Mouse (Mus musculus) bone marrow macrophage, adult 2 months (primary cell): Measurements from ENCODE around the gene Exosc5.

Experiments used
- CTCF ChIP-seq: IDR thresholded peaks from 2 replicates; pipeline ENCODE4 v1.5.1; 2012; ENCODE audit warnings: low read depth, mild to moderate bottlenecking, low read length, moderate library complexity
- POLR2A ChIP-seq: IDR thresholded peaks from 2 replicates; pipeline ENCODE4 v1.6.1; 2012; ENCODE audit warnings: mild to moderate bottlenecking, low read depth, low read length, borderline replicate concordance

DNA sequence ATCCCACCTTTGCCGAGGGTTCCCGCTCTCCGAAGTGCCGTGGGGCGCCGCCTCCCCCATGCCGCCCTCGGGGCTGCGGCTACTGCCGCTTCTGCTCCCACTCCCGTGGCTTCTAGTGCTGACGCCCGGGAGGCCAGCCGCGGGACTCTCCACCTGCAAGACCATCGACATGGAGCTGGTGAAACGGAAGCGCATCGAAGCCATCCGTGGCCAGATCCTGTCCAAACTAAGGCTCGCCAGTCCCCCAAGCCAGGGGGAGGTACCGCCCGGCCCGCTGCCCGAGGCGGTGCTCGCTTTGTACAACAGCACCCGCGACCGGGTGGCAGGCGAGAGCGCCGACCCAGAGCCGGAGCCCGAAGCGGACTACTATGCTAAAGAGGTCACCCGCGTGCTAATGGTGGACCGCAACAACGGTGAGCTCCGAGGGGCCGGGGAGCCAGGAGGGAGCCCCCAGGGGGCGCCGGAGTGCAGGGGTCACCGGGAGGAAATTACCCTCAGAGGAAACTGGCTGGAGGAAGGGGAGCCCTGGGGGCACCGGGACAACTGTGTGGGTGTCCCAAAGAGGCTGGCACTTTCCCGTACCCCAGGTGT, 28.9 kb downstream of the Exosc5 start:
- TF ChIP-seq POLR2A (no peak), CTCF (0 out of 2 replicates have a peak, but pooled peaks have one; percentile 33)
